Mouse (Mus musculus) bone marrow macrophage, adult 2 months (primary cell): Measurements from ENCODE around the gene Gatc. TPM values are rescaled to one million over a fixed set of nuclear protein-coding genes. Genes with fewer than 3 reads are reported as not detected.
"Not testable (repeated sequence)": the region's sequence is repeated elsewhere in the genome, so short reads cannot be mapped to it uniquely, and the experiment has no call there.

Experiments used
- H3K27ac ChIP-seq: 2 replicates; pipeline ENCODE4 v1.5.1; 2012; ENCODE audit warnings: low read depth, low read length; ENCODE audit not compliant: insufficient read depth
- H3K4me1 ChIP-seq: 2 replicates; pipeline ENCODE4 v1.6.1; 2012; ENCODE audit warnings: low read length; ENCODE audit not compliant: control insufficient read depth, insufficient read depth
- H3K4me3 ChIP-seq: 2 replicates; pipeline ENCODE4 v1.5.1; 2012; ENCODE audit warnings: mild to moderate bottlenecking, low read length, moderate library complexity; ENCODE audit not compliant: insufficient read depth
- CTCF ChIP-seq: IDR thresholded peaks from 2 replicates; pipeline ENCODE4 v1.5.1; 2012; ENCODE audit warnings: low read depth, mild to moderate bottlenecking, low read length, moderate library complexity
- POLR2A ChIP-seq: IDR thresholded peaks from 2 replicates; pipeline ENCODE4 v1.6.1; 2012; ENCODE audit warnings: mild to moderate bottlenecking, low read depth, low read length, borderline replicate concordance
- polyA plus RNA-seq: library from polyadenylated mRNA; stranded (reverse); fragments of >200 nt; gene quantifications from 2 replicates; pipeline ENCODE4 v1.2.4, GENCODE M21; 2012; ENCODE audit not compliant: missing spikeins, insufficient read depth, insufficient read length

Gene Gatc
- polyA plus RNA-seq = 28.8 and 31.4 TPM in 2 replicates

DNA sequence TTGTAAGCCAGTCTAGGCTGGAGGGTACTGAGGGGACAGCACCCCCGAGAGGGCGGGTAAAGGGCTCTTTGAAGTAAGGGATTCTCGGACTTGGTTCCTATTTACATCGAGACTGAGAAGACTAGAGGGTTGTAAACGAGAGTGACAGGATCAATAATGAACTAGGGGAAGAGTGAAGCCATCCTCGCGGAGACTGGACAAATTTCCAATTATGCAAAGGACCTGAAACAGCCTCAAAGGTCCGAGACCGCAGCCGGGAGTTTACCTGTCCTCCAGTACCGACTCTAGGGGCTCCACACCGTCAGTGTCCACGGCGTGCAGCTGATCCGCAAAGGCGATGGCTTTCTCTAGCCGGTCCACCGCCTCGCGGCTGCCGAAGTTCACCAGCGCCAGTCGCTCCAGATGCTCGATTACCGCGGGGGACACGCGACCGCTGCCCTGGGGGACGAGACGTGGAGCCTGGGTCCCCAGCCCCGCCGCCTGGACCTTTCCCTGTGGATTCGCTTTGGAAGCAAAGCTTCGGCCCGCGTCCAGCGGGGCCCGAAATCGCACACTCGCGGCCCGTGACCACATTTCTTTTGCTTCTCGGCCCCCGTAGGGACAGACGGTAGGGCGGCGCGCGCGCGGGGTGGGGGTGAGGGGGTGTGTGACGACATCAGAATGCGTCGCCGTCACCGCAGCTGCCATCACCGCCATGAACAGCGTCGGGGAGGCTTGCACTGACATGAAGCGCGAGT, at the start of gene Gatc, which contains the start of gene Triap1:
Gene Gatc, minus strand, starts transcription at position 602 of the 737 bp plus-strand sequence.
Gene Triap1, plus strand, starts transcription at position 649 of the 737 bp plus-strand sequence.
- peaks cover 30% of the 10 kb centered on the region for H3K4me1 ChIP-seq
- H3K27ac ChIP-seq = peak within 1 kb of the TSS; percentile 74
- no peak for TF ChIP-seq CTCF
- TF ChIP-seq POLR2A = no peak
- peak within 1 kb of the TSS; percentile 85 for H3K4me3 ChIP-seq

DNA sequence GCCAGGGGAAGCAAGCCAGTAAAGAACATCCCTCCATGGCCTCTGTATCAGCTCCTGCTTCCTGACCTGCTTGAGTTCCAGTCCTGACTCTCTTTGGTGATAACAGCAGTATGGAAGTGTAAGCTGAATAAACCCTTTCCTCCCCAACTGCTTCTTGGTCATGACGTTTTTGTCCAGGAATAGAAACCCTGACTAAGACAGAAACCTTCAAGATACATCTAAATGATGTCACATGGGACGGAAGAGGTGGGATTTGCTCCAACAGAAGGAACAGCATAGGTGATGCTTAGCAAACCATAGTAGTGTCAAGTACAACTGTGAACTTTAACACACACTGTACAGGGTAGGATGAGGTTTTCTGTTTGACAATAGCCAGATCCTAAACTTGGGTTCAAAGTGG, 37.9 kb upstream of the Gatc start:
- not testable (repeated sequence) for H3K27ac ChIP-seq, H3K4me3 ChIP-seq, H3K4me1 ChIP-seq

DNA sequence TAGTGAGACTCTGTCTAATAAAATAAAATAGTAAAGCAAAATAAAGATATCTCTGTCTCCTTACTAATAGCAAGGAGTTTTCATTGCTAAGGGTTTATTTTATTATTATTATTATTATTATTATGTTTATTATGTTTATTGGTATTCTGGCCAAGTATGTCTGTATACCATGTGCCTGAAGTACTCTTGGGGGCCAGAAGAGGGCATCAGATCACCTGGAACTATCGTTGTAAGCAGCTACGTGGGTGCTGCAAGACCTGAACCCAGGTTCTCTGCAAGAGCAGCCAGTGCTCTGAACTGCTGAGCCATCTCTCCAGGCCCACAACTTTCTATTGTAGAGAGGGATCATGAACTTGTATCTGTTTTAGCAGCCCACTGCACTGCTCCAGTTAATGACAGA, 34.5 kb upstream of the Gatc start:
- Histone ChIP-seq H3K27ac (no peak overlapping the region), H3K4me1 (no peaks in the 10 kb centered on the region), H3K4me3 (no peak overlapping the region)
- TF ChIP-seq POLR2A (no peak), CTCF (no peak)

DNA sequence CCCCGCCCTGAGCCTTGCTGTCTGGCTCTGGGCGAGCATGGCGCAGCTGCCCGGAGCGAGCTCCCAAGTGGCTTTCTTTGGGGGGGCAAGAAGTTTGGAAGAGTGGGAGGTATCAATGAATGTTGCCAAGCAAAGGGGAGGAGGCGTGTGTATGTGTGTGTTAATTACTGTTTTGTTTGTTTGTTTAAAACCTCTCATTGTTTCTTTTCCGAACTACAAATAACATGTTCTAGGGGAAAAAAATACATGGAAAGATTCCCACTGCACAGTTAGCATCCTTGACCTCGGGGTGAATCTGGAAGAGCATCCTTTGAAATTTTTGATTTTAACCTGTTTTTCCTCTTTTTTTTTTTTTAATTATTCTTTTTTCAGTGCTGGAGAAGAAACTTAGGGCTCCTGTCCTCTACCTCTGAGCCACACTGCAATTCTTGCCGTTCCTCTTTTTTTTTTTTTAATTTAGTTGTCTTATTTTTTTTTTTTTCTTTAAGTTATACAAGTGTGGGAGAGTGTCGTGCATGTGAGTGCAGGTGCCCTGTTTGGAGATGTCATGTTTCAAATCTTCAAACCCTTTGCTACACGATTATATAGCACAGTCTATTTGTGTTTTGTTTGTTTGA, 33.3 kb upstream of the Gatc start:
- no peaks in the 10 kb centered on the region for H3K4me1 ChIP-seq
- no peak overlapping the region for H3K27ac ChIP-seq
- no peak for TF ChIP-seq CTCF
- no peak for TF ChIP-seq POLR2A
- H3K4me3 ChIP-seq = no peak overlapping the region

DNA sequence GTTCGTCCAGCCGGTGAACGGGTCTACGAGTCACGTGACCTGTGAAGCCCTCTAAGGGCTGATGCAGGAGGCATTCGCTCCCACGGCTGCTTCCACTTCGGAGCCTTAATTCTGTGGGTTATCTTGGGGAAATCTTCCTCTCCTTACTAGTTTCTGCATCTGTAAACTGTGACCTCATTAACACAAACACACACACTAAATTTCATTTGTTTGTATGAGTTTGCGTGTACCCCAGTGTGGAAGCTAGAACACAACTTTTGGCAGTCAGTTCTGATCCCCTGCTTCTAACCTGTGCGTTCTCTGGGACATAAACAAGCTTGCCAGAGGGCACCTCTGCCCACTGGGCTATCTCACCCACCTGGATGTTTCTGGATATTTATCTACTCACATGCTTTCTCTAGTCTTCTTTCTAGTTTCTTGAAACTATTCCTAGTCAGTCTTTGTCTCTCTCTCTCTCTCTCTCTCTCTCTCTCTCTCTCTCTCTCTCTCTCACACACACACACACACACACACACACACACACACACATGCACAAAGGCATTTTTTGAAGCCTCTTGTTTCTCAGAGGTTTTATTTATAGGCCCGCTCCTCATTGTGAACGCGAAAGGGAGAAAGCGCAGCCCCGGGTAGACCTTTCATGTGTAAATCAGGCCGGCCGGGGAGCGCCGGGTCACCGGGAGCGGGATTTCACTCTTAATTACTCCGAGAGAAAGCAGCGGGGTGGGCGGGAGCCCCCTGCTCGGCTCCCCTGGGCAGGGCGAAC, 32.6 kb upstream of the Gatc start:
- Histone ChIP-seq H3K4me1 (no peaks in the 10 kb centered on the region), H3K4me3 (no peak overlapping the region), H3K27ac (no peak overlapping the region)
- no peak for TF ChIP-seq CTCF
- TF ChIP-seq POLR2A = no peak

DNA sequence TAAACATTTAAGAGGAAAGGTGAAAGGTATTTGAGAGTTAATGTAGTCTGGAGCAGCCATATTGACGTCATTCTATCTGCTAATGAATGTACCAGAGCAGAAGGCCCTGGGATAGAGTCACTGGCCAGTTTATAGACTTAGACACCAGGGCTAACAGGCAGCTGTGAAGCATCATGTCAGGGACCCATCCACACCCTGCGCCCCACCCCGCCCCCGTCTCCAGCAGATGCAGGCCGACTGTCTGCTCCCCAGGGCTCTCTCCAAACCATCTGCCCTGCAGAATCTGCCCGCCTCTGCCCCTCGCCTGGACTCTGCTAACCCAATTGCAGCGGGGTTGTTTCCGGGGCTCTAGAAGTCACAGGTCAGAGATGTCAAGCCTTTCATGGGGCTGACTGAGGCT, 30.8 kb upstream of the Gatc start:
- no peak overlapping the region for H3K27ac ChIP-seq
- no peak overlapping the region for H3K4me3 ChIP-seq
- TF ChIP-seq POLR2A (no peak), CTCF (no peak)
- no peaks in the 10 kb centered on the region for H3K4me1 ChIP-seq

DNA sequence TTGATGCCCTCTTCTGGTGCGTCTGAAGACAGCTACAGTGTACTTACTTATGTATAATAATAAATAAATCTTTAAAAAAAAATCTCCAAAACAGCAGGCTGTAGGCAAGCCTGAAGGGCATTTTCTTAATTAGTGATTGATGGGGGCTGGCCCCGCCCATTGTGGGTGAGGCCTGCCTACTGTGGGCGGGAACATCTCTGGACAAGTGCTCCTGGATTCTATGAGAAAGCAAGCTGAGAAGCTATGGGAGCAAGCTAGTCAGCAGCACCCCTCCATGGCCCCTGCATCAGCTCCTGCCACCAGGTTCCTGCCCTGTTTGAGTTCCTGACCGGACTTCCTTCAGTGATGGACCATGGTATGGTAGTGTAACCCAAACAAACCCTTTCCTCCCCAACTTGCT, 23.8 kb upstream of the Gatc start:
- Histone ChIP-seq H3K27ac (no peak overlapping the region), H3K4me1 (no peaks in the 10 kb centered on the region), H3K4me3 (no peak overlapping the region)
- TF ChIP-seq CTCF (no peak), POLR2A (no peak)

DNA sequence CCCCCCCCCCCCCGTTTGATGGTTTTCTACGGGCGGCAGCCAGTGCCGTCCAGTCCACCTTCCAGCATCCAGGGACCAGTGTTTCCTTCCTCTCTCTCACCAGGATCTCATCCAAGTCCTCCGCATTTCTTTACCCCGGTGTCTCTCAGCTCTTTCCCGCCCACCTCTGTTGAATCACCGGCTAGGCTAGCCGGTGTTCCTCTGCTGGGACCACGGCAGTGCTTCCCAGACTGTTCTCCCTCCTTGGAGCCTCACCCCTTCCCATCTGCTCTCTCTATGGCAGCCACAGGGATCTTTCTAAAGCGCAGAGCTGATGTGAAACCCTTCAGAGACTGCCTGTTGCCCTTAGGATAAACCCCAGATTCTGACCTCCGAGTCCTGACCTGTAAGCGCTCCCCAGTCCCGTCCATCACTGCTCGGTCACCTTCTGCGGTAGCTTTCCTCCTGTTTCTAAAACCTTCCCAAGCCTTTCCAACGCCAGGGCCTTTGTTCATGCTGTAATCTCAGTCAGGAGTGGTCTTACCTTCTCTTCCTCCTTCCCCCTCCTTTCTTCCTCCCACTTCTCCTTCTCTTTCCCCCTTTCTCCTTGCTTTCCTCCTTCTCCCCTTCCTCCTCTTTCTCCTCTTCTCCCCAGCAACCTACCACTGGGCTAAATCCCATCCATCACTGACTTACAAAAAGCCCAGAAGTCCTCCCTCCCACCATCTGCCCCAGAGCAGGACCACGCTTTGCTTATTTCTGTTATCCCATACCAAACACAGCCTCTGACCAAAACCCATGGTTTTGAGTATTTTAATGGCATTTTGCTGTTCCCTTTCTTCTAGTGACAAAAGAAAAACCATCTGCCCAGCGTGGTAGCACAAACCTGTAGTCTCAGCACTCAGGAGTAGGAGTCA, 22.1 kb upstream of the Gatc start:
- Histone ChIP-seq H3K4me3 (no peak overlapping the region), H3K4me1 (no peaks in the 10 kb centered on the region), H3K27ac (no peak overlapping the region)
- TF ChIP-seq CTCF (no peak), POLR2A (no peak)

DNA sequence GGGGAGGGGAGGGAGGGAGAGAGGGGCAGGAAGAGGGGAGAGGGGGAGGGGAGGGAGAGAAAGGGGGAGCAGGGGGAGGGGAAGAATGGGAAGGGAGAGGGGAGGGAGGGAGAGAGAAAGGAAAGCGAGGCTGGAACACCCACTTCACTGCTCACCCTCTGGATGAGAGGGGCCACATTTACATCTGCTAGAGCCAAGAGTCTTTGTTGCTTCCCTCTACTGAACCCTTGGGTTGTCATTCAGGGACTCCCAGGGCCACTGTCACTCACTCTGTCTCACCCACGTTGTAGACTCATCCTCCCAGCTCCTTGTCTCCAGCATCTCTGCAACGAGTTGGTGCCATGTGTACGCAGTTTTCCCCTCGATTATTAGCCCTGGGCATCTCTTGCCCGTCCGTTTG, 21.2 kb upstream of the Gatc start:
- H3K4me1 ChIP-seq = no peaks in the 10 kb centered on the region
- no peak overlapping the region for H3K27ac ChIP-seq
- TF ChIP-seq POLR2A (no peak), CTCF (no peak)
- no peak overlapping the region for H3K4me3 ChIP-seq
